Mouse (Mus musculus) brain, embryonic 14.5 days (tissue): Measurements from ENCODE around the gene Atf6b.

Experiments used
- CTCF ChIP-seq: fragments of 200-500 bp; IDR thresholded peaks from 2 replicates; pipeline ENCODE4 v1.5.1; 2012; ENCODE audit warnings: inconsistent platforms, mild to moderate bottlenecking, moderate library complexity, borderline replicate concordance; ENCODE audit not compliant: insufficient read depth, insufficient read length; ENCODE audit errors: extremely low read depth
- POLR2A ChIP-seq: fragments of 200-500 bp; IDR thresholded peaks from 2 replicates; pipeline ENCODE4 v1.6.1; 2012; ENCODE audit warnings: mild to moderate bottlenecking, inconsistent platforms, borderline replicate concordance; ENCODE audit not compliant: poor library complexity, insufficient read depth, insufficient read length, severe bottlenecking; ENCODE audit errors: extremely low read depth

DNA sequence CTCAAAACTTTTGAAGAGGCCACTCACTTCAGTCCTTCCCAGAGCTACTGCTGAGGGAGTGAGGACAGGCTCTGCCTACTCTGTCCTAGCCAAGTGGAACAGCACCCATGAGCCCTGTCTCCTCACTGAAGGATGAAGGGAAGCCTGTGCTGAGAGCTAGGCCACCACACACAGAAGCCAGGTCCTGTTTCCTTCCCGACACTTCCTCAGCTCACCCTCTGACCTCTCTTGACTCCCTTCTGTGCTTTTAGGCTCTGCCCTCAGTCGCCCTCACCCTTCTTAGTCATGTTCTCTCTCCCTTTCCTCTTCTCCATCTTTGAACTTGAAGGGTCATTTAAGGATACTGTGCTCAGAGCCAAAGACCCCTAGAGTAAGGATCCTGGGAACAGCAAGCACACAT is 10.3 kb downstream of the Atf6b start:
- TF ChIP-seq CTCF (no peak), POLR2A (no peak)
